Mouse (Mus musculus) midbrain, embryonic 16.5 days (tissue): ENCODE measurements around the gene Gm6217. TPM values are rescaled to one million over a fixed set of nuclear protein-coding genes. Genes with fewer than 3 reads are reported as not detected.

ENCODE experiments used
- ATAC-seq: fragments of 200-750 bp; cut with Nextera tagmentation; 2 replicates; pipeline ENCODE4 v1.8.0; 2017; ENCODE audit warnings: moderate TSS enrichment
- H3K27ac ChIP-seq: fragments of 300-500 bp; sonication (generic); 2 replicates; pipeline ENCODE4 v1.5.1; 2014; ENCODE audit warnings: mild to moderate bottlenecking, low read length, mixed read lengths
- H3K27me3 ChIP-seq: fragments of 300-500 bp; sonication (generic); 2 replicates; pipeline ENCODE4 v1.6.1; 2014; ENCODE audit warnings: low read depth, low read length, mixed read lengths; ENCODE audit not compliant: control insufficient read depth, insufficient read depth
- H3K36me3 ChIP-seq: fragments of 300-500 bp; sonication (generic); 2 replicates; pipeline ENCODE4 v1.6.1; 2014; ENCODE audit warnings: mild to moderate bottlenecking, low read length, moderate library complexity, mixed read lengths; ENCODE audit not compliant: control insufficient read depth, insufficient read depth
- H3K4me1 ChIP-seq: fragments of 300-500 bp; sonication (generic); 2 replicates; pipeline ENCODE4 v1.6.1; 2014; ENCODE audit warnings: mild to moderate bottlenecking, low read length, mixed read lengths; ENCODE audit not compliant: control insufficient read depth, insufficient read depth
- H3K4me2 ChIP-seq: fragments of 300-500 bp; sonication (generic); 2 replicates; pipeline ENCODE4 v1.6.1; 2014; ENCODE audit warnings: mild to moderate bottlenecking, low read length, mixed read lengths
- H3K4me3 ChIP-seq: fragments of 300-500 bp; sonication (generic); 2 replicates; pipeline ENCODE4 v1.5.1; 2014; ENCODE audit warnings: low read depth, mild to moderate bottlenecking, low read length, moderate library complexity, mixed read lengths
- H3K9ac ChIP-seq: fragments of 300-500 bp; sonication (generic); 2 replicates; pipeline ENCODE4 v1.6.1; 2014; ENCODE audit warnings: low read depth, low read length, mixed read lengths
- H3K9me3 ChIP-seq: fragments of 300-500 bp; sonication (generic); replicated peaks from 2 replicates; pipeline ENCODE4 v1.6.1; 2014; ENCODE audit warnings: mild to moderate bottlenecking, low read length, mixed read lengths; ENCODE audit not compliant: control insufficient read depth, poor library complexity, severe bottlenecking
- WGBS: fragments of 180-500 bp; shearing (Covaris S2); extraction: QIAGEN DNeasy Blood & Tissue Kit; methylation state at CpG from one replicate; pipeline ENCODE4 v1.1.7; 2014; 5-methylcytosine and 5-hydroxymethylcytosine counted together
- polyA plus RNA-seq: library from polyadenylated mRNA; unstranded; fragments of >200 nt; fragmentation: Nextera tagmentation; extraction: Ambion mirVana; gene quantifications from 2 replicates; pipeline ENCODE4 v1.2.1, GENCODE M21; 2015

Gene Gm6217
- polyA plus RNA-seq, 1 experiment from 2014 or later = not detected

DNA sequence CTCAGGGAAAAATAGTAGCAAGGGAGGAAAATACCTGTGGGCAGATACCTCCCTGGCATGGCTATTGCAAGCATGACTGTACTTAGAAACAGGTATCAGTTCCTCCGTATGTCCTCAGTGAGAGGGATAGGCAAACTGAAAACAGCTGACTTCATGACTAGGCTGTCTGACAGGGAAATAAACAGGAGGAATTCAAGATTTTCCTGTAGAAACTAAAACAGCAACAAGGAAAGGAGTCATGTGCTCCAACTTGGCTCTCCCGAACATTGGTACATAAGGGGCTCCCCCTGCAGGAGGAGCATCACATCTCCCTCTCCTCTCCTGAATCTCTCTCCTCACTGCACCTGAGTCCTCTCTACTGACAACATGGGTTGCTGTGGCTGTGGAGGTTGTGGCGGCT lies 18.2 kb downstream of the Gm6217 start, which contains the start of gene A030005L19Rik:
TSS of gene A030005L19Rik (plus strand) at position 301 of the 400 bp plus-strand sequence.
- Histone ChIP-seq H3K4me3 (no peak within 1 kb of the TSS), H3K27me3 (no peaks in the 10 kb centered on the region), H3K36me3 (no peaks in the 10 kb centered on the region), H3K9me3 (no peaks in the 10 kb centered on the region), H3K4me1 (no peaks in the 10 kb centered on the region), H3K9ac (no peak within 1 kb of the TSS), H3K4me2 (no peak within 1 kb of the TSS), H3K27ac (no peak within 1 kb of the TSS)
- WGBS = 93% methylated on average over 3 of the region's 3 CpGs
- ATAC-seq = no peak

DNA sequence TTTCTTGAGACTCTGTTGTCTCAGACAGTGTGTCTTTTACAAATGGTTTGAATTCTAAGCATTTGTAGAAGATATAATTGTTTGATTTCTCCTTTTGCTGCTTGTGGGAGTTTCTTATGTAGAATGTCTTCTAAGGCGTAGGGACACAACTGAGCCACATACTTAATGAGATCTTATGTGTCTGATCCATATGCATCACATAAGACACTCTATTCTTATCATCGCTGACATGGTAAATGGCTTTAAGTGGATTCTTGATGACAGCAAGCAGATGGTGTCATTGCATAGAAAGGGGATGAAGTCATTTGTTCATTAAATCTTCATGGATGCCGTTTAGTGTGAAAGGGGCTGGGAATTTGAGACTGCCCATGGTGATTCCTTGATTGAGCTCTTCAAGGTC lies 25.3 kb downstream of the Gm6217 start:
- Histone ChIP-seq H3K27ac (no peak overlapping the region), H3K4me1 (no peaks in the 10 kb centered on the region), H3K27me3 (no peaks in the 10 kb centered on the region), H3K36me3 (peaks cover 4% of the 10 kb centered on the region; the same call in 1 of the 2 replicates), H3K9ac (no peak overlapping the region), H3K4me2 (no peak overlapping the region), H3K9me3 (no peaks in the 10 kb centered on the region), H3K4me3 (no peak overlapping the region)
- no peak for ATAC-seq
- WGBS = 40% methylated on average over 3 of the region's 3 CpGs

DNA sequence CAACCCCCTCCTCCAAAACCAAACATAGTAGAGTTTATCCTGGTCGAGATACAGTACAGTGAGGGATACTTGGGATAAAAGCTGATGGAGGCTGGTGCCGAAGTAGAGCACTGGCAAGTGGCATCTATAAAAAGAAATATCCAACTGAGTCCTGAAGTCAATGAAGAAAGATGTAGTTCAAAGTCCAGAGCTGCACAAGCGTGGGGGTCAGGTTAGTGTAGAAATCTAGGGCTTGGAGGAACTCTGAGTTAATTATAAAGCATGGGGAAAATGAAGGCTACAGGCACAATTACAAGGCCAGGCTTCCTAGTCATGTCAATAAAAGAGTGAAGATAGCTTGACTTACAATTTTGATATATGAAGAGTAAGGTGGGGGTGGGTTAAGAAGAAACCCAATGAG lies 30.0 kb downstream of the Gm6217 start:
- no peaks in the 10 kb centered on the region for H3K27me3 ChIP-seq
- no peak overlapping the region for H3K27ac ChIP-seq
- H3K9me3 ChIP-seq = no peaks in the 10 kb centered on the region
- H3K36me3 ChIP-seq = peaks cover 4% of the 10 kb centered on the region; the same call in 1 of the 2 replicates
- no peak for ATAC-seq
- H3K4me2 ChIP-seq = no peak overlapping the region
- no peaks in the 10 kb centered on the region for H3K4me1 ChIP-seq
- H3K9ac ChIP-seq = no peak overlapping the region
- no peak overlapping the region for H3K4me3 ChIP-seq
- WGBS = 94% methylated on average over 3 of the region's 3 CpGs

DNA sequence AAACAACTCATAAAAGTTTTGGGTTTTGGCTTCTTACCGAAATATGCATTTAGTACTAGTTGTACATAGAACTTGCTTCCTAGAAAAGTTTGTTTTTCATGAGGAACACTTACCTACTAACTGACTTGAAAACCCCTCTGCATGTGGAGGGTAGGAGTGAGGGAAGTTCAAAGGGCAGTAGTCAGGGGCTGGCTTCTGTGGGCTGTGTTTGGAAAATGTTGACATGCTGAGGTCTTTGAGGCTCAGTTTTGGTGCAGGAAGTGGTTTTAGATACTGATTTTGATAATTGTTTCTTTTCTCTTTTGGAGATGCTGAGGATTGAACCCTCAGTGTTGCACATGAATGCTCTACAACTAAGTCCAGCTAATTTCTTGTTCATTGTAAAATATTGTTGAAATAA lies 30.6 kb downstream of the Gm6217 start:
- Histone ChIP-seq H3K4me3 (no peak overlapping the region), H3K27ac (no peak overlapping the region), H3K9me3 (no peaks in the 10 kb centered on the region), H3K4me1 (no peaks in the 10 kb centered on the region), H3K4me2 (no peak overlapping the region), H3K36me3 (peaks cover 4% of the 10 kb centered on the region; the same call in 1 of the 2 replicates), H3K27me3 (no peaks in the 10 kb centered on the region), H3K9ac (no peak overlapping the region)
- ATAC-seq = no peak
- 100% methylated on average over 1 of the region's 1 CpGs for WGBS

DNA sequence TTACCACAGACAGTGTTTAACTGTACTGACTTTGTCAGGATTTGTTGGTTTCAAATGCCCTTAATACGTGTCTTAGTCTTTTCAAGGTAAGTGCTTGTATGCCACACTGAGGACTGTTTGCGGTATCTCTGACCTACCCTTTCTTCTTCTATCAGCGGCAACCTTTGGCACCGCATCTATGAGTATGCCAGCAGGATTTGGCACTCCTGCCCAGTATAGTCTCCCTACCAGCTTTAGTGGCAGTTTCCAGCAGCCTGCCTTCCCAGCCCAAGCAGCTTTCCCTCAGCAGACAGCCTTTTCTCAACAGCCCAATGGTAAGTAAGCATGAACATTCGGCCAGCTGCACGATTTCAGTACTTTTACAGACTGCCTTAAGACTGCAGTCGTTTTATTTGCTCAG lies 37.9 kb downstream of the Gm6217 start:
- Histone ChIP-seq H3K9me3 (no peaks in the 10 kb centered on the region), H3K9ac (no peak overlapping the region), H3K27ac (no peak overlapping the region), H3K36me3 (peaks cover 17% of the 10 kb centered on the region), H3K4me3 (no peak overlapping the region), H3K4me2 (no peak overlapping the region), H3K27me3 (no peaks in the 10 kb centered on the region), H3K4me1 (no peaks in the 10 kb centered on the region)
- WGBS = 97% methylated on average over 7 of the region's 7 CpGs
- ATAC-seq = no peak

Other genes starting within 250 kb of the Gm6217 start
- gene Mff, start 206.5 kb downstream of the Gm6217 start, polyA plus RNA-seq = 416 and 433 TPM in 2 replicates
- 0.11 TPM in 1 of 2 replicates, not detected in the other for gene Tm4sf20, start 162.9 kb downstream of the Gm6217 start, polyA plus RNA-seq
- not detected in 2 replicates for gene Gm47791, start 160.2 kb downstream of the Gm6217 start, polyA plus RNA-seq
- gene Agfg1, start 91.9 kb downstream of the Gm6217 start, polyA plus RNA-seq = 25.7 and 27.9 TPM in 2 replicates
- 0.72 TPM in 1 of 2 replicates, not detected in the other for gene A030005L19Rik, start 18.1 kb downstream of the Gm6217 start, polyA plus RNA-seq
- gene A030014E15Rik, start 6.5 kb downstream of the Gm6217 start, polyA plus RNA-seq = not detected in 2 replicates
- not detected in 2 replicates for gene A030003K21Rik, start 12.0 kb upstream of the Gm6217 start, polyA plus RNA-seq
- not detected in 2 replicates for gene Gm7544, start 24.6 kb upstream of the Gm6217 start, polyA plus RNA-seq
- not detected in 2 replicates for gene Gm47955, start 28.9 kb upstream of the Gm6217 start, polyA plus RNA-seq
- gene Gm47959, start 69.1 kb upstream of the Gm6217 start, polyA plus RNA-seq = not detected in 2 replicates
- 0.82 and 1.5 TPM in 2 replicates for gene Slc19a3, start 107.0 kb upstream of the Gm6217 start, polyA plus RNA-seq
- gene Krtap28-10, start 111.1 kb upstream of the Gm6217 start, polyA plus RNA-seq = not detected in 2 replicates
- gene Gm47969, start 113.5 kb upstream of the Gm6217 start, polyA plus RNA-seq = not detected in 2 replicates
- not detected in 2 replicates for gene A030005K14Rik, start 128.0 kb upstream of the Gm6217 start, polyA plus RNA-seq
- gene Krtap28-13, start 129.5 kb upstream of the Gm6217 start, polyA plus RNA-seq = not detected in 2 replicates
- gene Ccl20, start 185.4 kb upstream of the Gm6217 start, polyA plus RNA-seq = not detected in 2 replicates
- 2.0 and 2.1 TPM in 2 replicates for gene Daw1, start 228.4 kb upstream of the Gm6217 start, polyA plus RNA-seq